Mouse (Mus musculus) MN1 (cell line): ENCODE results near the gene Mrpl21.

Source experiments
- DNase-seq: peaks from one replicate; pipeline ENCODE4 v3.0.0-alpha.2; 2016; ENCODE audit warnings: low spot score

Gene Mrpl21

GRCm38 (mm10) chr19:3339187-3339586 lies 56.5 kb downstream of the Mrpl21 start:
- DNase-seq = no peak

- peak; percentile 29 for DNase-seq
Observed at GRCm38 (mm10) chr19:3341021-3341420, 58.3 kb downstream of the Mrpl21 start.
